Mouse (Mus musculus): ENCODE results near the gene Hist1h2bk.

Hist1h2bk gene

GRCm38 (mm10) chr13:22015479-22016450 is 19.9 kb upstream of the Hist1h2bk start:
- DNase-seq, result peak; percentile 55

DNA sequence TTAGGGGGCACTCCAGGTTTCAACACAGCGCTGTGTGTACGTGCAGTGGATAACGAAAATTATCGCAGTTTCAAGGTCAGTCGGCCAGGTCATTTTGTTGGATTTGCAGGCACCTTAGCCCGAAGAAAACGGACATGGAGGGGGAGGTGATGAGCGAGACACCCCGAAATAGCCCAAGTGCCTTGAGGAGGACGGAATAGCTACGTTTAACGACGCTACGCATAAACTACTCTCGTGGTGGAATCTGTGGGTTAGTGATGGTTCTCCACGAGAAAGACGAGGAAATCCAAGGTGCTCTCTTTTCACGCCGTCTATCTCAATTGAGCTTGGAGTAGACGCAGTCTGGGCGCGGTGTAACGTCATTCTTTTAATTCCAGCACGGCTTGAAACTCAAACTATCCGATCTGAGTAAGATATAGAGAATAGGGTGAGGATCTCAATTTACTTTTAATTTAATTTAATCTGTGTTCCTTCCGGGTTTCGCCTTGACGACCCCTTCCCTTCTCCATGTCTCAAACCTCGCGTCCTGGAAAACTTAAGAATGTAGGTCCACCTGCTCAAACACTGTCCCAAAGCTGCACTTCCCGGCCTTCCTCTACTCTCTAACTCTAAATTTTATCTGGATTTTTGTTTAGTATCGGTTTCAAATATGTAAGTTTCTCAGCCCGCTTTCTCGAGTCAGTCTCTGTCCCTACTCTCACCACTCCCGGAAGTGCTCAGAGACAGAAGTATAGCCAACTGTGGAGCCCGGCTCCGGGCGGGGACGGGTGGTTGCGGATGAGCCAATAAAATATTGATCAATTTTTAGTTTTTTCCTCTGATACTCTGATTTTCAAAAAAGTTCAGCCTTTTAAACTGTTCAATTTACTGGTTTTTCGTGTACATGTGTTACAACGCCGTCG is 15.5 kb upstream of the Hist1h2bk start:
- DNase-seq, result no peak

DNA sequence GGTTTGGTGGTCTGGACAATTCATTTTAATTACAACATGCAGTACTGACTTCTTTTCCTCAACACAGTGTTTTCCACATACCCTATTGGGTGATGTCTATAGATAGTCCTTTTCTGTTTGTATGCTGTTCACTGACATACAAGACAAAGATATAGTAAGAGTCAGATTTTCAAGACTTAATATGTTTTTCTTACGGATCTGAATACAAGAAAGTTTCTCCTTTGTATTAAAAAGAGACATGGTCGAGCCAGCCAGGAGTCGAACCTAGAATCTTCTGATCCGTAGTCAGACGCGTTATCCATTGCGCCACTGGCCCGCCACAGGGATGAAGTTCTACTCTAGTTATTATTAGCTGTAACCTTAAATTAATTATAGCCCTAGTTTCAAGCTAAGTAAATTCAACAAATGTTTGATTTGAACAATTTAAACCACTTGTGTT is 14.8 kb upstream of the Hist1h2bk start:
- DNase-seq, result peak; percentile 27

GRCm38 (mm10) chr13:22021581-22021980 is 14.1 kb upstream of the Hist1h2bk start:
- no peak for DNase-seq

- peak; percentile 59 for DNase-seq
Observed at GRCm38 (mm10) chr13:22022241-22022640, 13.4 kb upstream of the Hist1h2bk start.

DNA sequence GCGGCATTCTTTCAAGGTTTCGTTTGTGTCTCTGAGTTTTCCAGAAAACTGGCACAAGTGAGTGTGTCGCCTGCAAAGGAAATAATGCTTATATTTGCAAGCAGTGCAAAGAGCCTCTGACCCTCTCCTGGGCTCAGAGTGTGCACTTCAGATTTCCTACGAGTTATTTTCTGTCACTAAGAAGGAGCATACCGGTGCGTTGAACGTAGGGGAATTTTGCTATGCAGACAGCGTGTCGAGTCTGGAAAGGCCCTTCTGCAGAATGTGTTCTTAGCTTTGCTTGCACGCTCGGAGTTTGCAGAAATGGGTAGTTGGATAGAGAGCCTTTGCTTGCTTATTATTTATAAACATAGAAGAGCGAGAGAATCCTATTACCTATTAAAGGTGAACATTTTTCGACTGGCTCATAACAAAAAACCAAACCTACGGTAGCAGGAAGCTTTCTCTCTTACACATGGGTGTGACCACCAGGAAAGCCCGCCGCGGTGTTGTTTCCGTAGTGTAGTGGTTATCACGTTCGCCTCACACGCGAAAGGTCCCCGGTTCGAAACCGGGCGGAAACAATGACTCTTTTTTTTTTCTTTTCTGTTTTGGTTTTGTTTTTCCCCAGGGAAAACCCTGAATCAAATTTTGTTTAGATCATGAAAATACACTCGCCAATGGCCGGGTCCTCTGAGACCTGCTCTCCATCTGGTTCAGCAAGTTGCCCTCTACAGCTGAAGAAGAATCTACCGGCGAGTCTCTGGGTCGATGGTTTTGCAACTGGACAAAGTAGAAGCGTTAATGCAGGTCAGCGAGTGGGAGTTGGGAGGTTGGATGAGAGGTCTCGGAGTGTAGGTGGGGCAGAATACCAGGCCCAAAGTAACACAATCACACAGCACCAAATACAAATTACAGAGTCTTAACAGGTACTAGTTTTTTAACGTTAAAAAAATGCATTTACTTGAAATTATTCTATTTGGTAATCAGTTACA is 9.3 kb upstream of the Hist1h2bk start:
- DNase-seq, result peak; percentile 49

DNA sequence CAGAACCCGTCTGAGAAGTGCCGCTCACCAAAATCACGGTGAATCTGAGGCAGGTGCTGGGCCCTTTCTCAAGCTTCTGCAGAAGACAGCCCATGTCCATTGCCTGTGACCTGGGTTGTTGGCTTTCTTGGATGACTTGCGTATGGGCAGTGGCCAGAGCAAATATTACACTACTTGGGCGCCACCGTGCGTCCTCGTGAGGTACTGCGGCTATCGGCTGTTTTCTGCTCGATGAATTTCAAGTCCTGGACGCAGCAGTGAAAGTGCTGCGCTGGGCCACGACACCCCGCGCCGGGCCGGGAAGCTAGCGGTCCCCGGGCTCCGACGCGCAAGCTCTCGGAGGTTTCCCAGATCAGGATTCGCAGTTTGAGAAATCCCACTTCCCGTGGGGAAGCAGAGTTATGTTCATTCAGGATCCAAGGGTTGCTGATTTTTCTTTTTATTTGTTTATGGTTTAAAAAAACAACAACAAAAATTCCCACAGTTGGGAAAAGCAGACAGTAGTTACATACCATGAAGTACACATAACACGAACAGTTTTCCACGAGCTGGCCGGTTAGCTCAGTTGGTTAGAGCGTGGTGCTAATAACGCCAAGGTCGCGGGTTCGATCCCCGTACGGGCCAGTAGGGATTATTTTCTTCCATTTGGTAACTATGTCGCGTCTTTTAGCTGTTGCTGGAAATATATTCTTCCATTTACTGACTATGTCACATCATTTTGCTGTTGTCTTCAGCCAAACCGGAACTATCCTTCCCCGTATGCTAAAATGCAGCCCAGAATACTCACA is 6.8 kb upstream of the Hist1h2bk start:
- DNase-seq, result peak; percentile 93

- DNase-seq, result no peak
Observed at GRCm38 (mm10) chr13:22029928-22030327, 5.7 kb upstream of the Hist1h2bk start.

DNA sequence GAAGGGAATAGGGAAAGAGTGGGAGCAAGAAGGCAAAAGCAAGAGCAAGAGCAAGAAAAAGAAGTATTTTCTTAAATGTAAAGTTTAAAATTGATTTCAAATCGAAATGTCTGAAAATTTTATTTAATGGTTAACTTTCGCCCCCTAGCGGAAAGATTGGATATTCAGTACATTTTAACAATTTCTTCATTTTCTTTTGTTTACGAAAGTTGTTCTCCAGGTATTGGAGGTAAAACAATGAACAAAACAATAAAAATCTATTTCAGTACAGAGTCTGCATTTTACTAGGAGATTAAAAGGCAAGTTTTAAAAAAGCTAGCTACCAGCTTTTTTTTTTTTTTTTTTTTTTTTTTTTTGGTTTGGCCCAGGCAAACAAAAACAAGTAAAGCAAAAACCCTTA is 5.2 kb upstream of the Hist1h2bk start:
- no peak for DNase-seq

DNA sequence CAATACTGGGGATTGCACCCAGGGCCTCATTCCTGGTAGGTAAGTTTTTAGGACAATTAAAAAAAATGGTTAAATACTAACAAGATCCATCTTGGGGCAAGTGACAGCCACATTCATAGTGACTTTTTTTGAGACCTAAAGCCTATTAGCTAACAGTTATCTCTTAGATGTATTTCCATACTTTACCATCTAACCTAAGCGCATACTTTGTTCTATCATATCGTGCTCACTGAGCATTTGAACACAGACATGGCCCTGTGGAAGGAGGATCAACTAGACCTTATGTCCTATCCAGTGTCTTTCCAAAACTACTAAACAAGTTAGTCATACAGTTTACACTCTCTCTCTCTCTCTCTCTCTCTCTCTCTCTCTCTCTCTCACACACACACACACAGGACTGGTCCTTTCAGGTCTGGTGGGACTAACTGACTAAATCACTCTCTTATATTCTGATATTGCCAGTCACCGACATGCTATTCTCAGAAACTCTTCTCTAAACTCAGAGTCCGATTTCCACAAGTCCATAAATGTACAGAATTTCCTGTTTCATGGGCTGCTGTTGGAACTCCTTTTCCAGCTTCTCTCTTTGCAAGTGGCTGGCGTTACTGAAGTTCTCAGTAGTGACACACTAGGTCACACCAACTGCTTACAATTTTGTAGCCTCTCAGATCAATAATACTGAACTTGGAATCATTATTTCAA is 1.8 kb upstream of the Hist1h2bk start:
- DNase-seq, result no peak

DNA sequence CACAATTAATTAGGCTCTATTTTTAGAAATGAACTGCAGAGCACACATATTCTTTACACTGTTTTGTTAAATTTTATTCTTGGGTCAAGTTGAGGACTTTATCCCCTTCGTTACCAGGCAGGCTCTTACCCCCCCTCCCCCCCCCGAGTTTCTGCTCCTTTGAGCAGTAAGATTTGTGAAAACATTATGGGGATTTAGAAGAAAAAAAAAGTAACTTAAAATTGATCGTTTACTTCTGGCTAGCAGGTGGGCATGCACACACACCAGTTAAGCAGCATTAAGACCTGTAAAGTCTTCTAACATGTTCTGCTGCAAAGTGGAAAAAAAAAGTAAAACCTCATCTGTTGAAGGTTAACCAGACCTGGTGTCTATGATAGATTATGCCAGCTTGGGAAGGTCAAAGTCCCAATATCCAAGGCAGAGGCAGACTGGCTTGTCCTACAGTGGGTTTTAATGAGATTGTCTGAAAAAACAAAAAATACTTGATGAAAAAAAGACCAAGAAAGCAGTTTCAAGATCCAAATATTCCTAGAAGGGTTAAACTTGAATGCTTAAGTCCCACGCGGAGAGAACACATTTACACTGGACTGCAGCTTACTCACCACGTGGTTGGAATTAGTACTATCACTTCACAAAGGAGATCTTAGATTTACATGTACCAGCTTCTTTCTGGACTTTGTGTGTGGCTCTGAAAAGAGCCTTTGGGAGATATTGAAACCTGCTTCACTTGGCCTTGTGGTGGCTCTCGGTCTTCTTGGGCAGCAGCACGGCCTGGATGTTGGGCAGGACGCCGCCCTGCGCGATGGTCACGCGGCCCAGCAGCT is 1.0 kb upstream of the Hist1h2bk start:
- DNase-seq, result peak; percentile 61

GRCm38 (mm10) chr13:22036149-22036956 is 683 bp downstream of the Hist1h2bk start:
- DNase-seq, result no peak

- DNase-seq, result no peak
Observed at GRCm38 (mm10) chr13:22036986-22037385, 1.3 kb downstream of the Hist1h2bk start.

DNA sequence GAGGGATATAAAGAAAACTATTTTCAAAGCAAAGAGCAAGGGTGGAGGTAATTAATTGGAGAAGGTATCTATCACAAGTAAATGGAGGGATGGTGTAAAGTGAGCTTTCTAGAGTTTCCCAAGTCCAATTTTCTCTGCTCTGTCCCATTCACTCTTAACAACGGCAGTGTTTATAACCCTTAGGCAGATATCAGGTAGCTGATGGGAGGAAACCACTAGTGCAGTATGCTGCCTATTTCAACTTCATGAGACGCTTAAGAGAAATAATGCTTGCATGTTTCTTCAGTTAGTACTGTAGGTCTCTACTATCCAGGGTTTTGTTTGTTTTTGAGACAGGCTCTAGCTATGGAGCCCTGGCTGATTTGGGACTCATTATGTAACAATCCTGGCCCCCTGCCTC is 1.7 kb downstream of the Hist1h2bk start:
- DNase-seq, result no peak

DNA sequence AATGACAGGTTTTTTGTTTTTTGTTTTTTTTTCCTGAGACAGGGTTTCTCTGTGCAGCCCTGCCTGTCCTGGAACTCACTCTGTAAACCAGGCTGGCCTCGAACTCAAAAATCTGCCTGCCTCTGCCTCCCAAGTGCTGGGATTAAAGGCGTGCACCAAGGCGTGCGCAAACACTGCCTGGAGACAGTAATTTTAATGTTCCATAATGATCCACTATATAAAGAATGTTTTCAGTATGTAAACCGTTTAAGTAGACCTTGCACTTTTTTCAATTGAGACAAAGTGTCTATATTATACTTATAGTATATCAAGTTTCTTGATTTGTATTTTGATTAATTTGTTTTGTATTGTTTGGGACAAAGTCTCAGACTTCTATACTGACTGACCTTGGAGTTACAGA is 3.7 kb downstream of the Hist1h2bk start:
- DNase-seq, result no peak

DNA sequence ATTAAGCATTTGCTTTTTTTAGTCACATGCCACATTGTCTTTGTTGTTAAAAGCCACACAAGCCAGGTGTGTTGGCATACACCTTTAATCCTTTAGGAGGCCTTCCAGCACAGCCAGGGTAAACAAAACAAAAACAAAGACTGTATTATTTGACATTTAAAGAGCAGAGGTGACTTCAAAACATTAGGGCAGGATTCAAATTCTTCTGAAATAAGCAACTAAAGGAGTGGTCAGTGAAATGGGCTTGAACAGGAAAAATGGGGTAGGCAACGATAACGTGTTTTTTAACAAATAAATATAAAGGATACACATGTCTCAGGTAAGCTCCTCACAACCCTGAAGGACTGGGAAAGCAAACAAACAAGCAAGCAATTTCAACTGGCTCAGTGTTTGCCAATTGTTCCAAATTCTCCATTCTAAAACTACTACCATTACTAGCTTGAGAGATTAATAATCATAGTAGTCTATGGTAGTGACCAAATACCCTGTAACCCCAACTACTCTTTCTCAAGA is 4.3 kb downstream of the Hist1h2bk start:
- no peak for DNase-seq

DNA sequence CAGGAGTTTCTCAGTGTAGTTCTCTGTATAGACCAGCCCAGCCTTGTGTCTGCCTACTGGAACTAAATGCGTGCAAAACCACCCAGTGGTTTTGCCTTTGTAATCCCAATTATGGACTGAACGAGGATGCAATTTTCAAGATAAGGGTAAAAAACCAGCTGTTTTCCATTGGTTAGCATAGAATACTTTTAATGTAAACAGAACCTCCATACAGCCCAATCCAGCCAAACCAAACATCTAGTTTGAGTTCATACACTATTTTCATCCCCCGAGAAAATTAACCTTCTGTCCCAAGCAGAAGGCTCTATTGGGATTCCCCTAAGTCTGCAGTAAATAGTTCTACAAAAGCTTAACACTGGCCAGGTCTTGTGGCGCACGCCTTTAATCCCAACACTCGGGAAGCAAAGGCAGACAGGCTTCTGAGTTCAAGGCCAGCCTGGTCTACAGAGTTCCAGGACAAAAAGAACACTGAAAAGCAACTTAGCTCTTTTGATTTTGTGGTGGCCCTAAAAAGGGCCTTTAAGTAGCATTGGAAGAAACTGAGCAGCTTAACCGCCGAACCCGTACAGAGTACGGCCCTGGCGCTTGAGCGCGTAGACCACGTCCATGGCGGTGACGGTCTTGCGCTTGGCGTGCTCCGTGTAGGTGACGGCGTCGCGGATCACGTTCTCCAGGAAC is 4.9 kb downstream of the Hist1h2bk start:
- no peak for DNase-seq

DNA sequence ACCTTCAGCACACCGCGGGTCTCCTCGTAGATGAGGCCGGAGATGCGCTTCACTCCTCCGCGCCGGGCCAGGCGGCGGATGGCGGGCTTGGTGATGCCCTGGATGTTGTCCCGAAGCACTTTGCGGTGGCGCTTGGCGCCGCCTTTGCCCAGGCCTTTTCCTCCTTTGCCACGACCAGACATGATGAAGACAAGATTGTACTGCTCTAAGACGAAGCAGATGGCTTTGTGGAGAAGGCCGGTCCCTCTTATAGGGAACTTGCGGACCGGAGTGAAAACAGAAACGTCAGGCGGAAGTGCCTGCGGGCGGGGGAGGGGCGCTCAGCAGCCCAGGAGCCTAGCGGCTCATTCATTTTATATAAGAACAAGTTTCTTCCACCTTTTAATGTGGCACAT is 5.5 kb downstream of the Hist1h2bk start, which contains the start of gene Hist1h4i:
Gene Hist1h4i, minus strand, starts transcription at position 221 of the 395 bp plus-strand sequence.
- peak; percentile 88 for DNase-seq

Measured in kidney, adult 11 months (tissue).